Mouse (Mus musculus): ENCODE measurements around the gene Lpp.

The Lpp gene

DNA sequence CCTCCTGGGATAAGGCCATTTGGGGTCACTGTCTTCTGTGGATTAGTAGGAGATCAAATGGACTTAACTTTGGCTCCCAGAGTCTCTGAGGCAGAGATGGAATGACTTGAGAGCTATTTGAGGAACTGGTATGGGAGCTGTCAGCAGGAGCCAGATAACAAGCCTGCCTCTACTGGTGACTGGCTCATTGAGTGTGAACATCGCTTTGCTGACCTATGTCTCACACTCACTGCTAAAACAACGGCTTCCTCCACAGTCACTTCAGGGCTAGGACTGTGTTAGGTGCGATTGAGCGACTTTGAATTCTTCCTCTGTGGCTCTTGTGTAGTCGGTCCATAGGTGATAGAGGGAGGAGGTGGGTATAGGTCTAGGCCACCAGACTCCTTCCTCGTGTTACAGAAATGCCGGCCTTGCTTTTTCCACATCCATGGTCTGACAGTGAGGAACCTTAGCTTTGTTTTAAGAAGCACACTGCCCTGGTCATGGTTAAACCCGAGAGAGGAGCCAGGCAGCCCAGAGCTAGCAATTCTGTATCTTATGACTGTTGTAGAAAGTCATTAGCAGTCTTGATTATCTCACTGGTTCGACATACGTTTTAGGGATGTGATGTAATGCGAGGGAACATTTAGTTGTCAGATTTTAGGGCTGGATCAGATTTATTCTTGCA, 108.5 kb downstream of the Lpp start:
- no peak for DNase-seq (ENCODE audit: low spot score)

DNA sequence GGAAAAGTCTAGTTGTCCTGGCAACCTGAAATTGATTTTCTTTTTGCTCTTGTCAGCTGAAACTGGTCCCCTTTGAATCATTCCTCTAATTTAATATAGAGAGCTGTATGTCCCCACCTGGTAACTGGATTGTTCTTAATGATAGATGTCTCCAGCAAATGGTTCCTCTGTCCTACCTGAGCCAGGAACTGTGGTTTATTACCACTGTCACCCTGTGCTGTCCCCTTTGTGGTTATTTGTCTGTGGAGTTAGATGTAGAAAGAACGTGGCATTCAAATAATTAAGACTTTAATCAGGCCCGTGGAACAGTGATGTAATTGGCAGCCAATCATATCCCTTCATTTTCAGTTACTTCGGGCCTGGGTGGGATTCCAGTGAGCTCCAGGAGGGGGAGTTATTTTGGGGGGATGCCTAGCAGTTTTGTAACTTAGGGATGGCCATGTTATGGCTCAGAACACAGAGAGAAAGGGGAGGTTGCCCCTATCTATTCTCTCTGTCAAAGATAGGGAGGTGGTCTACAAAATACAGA, 109.1 kb downstream of the Lpp start:
- DNase-seq (ENCODE audit: low spot score) = no peak

DNA sequence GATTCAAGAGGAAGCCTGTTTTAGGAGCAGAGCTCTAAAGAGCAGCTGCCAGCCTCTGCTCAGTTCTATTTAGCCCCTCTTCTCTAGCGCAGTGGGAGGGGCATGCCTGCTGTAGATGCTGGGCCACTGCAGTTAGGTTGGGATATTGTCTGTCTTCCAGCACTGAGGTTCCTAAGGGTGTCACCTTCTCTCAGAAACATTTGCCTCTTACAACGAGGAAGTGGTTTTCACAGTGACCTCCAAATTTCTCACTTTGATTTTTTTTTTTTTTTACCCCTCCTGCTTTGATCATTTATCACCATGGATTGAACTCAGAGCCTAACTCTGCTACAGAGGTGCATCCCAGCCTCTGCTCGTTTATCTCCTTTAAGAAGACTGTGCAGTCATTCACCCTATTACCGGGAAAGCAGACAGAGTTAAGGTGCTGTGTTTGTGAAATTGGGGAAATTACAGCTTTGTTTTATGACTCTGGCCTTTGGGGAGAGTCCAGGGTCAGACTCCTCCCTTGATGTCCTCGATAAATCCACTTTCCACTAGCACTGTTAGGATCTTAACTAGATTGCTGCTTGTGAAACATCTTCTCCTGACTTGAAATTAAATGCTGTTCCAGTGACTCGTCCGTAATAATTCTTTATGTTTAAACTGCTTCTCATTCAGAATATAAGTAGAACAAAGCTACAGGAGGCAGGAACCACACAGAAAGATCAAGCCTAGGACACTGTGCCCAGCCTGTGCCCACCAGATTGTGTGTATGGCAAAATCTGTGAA, 111.7 kb downstream of the Lpp start:
- DNase-seq (ENCODE audit: low spot score) = no peak

DNA sequence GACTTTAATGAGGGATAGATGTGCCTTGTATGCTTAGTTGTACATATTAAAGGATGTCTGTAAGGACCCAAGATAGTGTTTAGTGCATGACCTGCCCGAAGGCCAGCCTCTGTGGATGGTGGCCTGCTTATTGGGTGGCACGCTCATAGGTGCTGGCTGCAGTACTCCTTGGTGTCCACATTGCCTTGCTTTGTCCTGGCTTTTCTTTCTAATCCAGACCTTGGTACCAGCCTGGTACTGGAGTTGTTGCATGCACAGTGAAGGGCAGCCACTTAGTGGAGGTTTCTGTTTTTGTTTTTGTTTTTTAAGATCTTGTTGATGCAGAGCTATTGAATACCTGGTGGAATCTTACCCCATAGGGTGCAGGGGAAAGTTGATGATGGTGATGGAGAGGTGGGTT, 112.9 kb downstream of the Lpp start:
- no peak for DNase-seq (ENCODE audit: low spot score)

DNA sequence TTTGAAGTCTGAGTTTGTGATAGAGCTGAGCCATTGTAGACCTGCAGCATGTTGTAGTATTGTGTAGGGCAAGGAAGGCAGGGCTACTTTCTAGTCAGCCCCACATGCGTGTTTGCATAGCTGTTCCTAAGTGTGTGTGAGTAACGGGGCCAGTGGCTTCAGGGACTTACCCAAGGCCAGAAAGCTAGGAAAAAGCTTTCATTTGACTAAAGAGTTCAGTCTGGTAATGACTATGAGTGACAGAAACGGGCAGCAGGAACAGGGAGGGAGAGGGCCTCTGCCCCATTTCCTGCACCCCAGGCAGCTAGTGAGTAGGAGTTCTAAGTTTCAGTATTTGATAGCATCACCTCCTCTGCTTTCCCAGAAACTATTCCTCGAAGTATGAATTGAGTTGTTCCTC, 113.4 kb downstream of the Lpp start:
- DNase-seq (ENCODE audit: low spot score) = no peak

DNA sequence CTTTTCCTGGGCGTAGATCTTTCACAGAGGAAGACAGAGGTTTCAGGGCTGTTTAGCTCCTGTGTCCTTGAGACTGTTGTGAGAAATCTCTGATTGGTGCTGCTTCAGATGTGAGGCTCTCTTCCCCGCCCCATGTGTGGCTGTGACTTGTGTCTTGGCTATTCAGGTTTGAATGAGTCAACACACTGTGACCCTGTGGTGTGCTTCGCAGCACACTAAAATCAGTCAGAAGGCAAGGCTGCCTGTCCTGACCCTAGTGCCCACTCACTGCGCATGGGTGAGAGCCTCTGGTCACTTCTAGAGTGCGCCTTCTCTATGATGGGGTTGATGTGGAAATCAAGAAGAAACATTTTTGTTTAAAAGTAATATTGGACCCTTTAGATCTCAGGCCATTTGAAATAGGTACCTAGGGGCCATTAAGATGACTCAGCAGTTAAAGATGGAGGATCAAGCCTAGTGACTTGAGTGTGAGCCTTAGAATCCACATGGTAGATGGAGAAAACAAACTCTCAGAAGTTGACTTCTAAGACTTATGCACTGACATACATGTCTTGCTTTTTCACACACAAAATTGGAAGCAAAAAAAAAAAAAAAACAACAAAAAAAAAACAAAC, 114.7 kb downstream of the Lpp start:
- no peak for DNase-seq (ENCODE audit: low spot score)

DNA sequence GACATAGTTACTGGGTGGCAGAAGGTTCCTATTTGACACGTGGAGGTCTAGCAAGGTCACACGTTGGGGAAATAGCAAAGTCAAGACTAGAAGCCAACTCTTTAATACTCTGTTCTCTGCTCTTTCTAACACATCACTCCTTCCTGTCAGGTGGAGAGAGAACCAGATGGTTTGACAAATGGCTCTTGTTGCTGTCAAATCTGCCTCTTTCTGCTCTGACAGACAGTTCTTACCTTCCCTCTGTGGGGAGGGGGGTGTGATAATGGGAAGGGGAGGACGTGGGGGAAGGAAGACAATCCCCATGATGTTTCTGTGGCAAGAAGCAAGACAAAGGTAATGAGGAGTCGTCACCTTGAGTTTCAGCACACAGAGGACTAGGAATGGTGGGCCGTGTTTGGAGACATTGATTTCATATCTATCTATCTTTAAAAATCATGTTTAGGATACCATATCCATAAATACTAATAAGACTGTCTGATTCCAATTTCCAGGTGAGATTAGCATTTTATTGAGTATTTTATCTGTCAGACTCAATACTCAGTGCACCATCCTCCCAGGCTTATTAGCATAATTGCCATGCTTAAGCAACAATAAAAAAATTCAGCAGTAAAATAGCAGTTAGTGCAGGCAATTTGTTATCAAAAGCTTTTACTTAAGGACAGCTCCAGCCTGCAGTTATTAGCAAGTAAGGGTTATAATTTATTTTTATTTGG, 115.9 kb downstream of the Lpp start:
- DNase-seq (ENCODE audit: low spot score) = no peak

DNA sequence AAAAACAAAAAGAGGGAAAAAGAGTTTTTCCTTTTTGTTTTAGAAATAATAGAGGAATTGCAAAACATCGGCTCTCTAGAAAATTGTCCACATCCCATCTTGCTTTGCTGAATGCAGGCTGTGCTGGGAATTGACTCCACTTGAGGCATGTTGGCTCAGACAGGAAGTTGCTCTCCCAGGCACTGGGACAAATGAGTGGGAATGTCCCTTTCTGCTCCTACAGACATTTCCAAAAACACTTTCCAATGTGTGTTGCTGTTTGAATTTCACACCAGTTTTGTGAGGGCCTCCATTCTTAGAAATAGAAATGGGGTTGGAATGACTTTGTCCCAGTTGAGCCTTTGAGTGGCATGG, 116.5 kb downstream of the Lpp start:
- no peak for DNase-seq (ENCODE audit: low spot score)

DNA sequence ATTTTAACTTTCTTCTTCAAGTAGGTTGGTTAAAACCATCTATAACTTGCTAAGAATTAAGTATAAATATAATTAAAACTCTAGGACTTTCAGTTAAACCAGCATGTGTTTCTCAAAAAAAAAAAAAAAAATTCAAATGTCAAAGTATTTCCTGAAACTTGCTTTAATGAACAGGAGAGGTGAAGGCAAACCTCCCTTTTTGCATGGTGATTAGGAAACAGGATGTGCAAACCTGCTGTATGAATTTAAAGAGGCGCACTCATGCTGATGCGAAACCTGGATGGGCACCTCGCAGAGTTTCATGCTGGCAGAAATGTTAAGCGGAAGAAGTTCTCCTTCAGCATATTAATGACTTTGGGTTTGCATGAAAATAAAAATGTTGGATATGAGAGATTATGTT, 119.9 kb downstream of the Lpp start:
- no peak for DNase-seq (ENCODE audit: low spot score)

DNA sequence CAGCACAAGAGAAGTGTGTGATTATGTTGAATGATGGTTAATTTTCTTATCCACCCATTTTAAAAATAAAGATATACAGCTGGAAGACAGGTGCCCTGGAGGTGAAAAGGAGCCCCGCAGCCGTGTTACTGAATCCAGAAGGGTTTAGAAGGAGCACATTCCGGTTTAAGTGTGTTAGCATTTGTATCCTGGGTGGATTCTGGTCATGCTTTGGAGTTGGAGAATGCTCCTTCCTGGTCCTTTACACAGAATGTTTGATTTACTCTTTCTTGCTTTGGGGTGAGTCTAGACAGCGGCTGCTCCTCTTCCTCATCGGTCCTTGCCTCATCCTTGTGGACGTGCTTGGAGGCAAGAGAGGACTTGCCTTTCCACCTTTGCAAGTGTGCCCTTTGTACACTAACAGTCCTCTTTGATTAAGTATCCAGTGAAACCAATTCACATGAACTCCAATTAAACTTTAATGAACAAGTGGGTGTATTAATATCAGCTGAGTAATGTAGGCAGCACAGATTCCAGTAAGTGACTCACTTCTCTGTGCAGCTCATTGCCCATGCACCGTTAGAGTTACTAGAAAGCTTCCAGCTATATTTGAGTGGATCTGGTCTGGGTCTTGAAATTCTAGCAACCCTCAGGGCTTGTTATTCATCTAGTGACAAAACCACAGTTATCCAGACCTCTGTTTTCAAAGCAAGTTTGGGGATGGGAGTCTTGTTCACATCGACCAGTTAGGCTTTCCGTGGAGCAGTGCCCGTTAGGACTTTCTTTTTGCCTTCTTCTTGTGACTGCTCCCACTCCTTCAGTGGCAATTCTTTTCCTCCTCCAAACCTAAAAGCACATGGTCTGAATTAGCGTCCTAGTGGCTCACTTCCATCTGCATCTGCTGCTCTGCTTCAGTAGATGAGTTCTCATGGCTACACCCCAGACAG, 121.8 kb downstream of the Lpp start:
- no peak for DNase-seq (ENCODE audit: low spot score)

DNA sequence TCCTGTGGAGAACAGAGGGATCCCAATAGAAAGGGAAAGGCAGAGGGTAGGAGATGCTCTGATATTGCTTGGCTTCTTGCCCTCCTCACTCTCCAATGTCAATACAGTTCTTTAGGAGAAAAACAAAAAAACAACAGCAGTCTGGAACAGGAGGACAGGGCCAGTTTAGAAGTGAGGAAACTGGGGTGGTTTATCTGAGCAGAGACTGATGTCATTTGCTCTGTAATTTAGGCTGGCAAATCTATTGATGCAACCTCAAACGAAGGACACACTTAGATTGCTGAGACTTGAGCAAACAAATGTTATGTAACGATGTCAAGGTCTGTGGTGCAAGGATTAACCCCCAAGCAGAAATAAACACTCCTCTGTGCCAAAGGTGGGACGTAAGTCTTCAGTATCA, 123.7 kb downstream of the Lpp start:
- DNase-seq (ENCODE audit: low spot score) = no peak

DNA sequence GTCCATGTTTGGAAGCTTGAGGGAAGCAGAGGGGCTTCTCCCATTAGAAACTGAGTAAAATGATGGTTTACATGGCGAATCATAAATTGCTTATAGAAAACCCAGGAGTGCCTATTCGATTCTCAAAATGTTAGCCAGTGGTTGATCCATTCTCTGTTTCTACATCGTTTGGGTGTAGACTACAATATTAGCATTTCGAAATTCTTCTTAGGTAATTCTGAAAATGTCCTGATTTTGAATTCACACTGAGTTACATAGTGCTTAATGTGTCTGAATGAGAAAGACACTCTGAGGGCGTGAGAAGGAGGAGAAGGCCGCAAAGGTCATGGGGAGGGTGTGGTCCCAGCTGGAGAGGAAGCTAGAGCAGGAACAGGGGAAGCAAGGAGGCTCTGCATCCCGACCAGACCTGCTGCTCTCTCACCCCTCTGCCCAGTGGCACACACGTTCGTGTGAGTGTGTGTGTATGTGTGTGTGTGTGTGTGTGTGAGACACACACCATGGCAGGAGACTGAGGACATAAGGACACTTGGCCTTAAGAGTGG, 124.3 kb downstream of the Lpp start:
- DNase-seq (ENCODE audit: low spot score) = no peak

DNA sequence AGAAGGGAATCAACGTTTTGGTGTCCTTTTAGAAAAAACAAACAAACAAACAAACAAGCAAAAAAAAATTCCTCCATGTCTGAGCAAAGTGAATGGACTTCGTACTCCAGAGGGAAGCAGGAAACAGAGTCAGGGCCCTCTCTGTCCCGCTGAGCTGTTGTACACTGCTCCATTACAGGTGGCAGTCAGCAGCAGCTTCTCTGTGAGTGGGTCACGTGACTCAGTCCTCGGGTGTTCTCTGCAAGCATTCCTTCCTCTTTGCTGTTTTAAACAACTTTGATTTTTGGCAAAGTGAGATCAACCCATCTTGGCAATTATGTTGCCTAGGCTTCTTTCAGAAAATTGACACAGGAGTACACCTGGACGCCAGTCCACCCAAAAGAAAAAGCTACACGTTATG, 125.5 kb downstream of the Lpp start:
- no peak for DNase-seq (ENCODE audit: low spot score)

DNA sequence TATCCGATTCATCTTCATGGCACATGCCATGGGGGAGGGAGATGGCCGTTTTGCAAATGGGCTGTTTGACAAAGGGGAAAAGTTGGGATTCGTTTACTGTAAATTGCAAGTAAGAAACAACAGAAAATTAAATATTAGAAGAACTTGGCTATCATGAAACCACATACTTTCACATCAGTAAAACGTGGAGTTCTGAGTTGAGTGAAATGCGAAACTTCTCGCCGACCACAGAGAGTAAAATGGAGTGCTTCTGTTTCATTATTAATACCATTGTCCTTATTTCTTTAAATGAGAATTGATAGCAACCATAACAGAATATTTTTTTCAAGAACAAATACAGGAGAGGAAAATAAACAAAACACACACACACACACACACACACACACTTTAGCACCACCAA, 133.9 kb downstream of the Lpp start:
- no peak for DNase-seq (ENCODE audit: low spot score)

DNA sequence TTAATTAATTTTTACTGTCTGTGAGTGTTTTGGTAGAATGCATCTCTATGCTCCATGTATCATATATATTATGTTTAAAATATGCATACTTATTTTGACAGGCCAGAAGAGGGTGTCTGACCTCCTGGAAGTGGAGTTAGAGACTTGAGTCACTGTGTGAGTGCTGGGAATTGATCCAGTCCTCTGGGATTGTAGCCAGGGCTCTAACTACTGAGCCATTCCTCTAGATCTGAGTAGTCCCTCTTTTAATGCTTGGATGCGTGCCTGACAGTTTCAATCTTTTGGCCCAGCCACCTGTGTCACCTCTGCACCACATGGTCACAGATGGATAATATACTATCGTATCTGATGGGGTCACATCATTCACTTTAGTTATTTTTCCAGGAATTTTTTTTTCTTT, 138.4 kb downstream of the Lpp start:
- no peak for DNase-seq (ENCODE audit: low spot score)

DNA sequence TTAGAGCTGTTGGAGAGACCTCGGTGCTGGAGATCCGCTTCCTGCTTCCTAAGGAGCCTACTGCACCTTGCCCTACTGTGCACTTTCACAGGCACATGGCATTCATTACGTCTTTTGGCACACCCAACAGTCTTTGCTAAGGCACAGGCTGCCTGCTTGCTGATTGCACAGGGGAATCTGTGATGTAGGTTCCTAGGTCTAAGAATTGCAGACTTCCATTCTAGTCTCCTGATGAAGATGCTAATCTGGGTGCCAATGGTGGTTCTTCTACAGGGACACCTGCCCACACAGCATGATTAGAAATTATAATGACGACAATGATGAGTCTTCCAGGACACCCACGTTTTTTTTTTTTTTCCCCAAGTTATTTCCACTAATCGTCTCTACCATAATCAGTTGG, 141.9 kb downstream of the Lpp start:
- DNase-seq (ENCODE audit: low spot score) = no peak

DNA sequence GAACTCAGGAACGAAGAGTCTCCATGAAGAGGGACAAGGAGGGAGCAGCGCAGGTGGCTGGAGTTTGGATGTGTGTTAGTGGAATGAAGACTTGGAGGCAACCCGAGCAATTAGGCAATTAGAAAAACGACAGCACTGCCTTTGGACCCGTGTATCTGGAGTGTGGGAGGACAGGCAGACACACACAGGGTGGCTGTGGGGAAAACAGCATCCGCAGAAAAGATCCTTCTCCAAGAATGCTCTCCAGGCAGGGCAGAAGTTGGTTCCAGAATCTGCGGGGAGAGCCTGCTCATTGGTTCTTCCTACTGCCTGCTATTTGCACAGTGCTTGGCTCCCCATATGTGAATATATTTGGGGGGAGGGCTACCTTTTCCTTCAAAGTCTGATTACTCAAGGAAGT, 143.0 kb downstream of the Lpp start:
- peak; percentile 47 for DNase-seq (ENCODE audit: low spot score)

DNA sequence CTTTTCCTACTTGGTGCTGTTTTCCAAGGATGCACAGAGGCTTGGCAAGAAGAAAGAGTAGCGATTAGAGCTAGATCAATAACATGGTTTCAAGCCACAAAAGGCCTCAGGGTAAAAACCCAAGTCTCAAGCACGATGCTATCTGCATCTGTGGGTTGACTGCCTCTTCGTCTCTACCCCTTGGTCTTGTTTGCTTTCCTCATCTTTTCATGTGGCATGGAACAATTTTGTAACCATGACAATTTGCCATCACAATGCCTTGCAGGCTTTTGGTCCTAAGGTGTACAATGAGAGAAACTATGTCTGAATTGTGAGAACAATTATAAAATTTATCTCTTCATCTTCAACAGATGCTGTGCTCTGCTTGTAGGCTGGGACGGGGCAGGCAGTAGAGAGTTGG, 145.7 kb downstream of the Lpp start:
- DNase-seq (ENCODE audit: low spot score) = no peak

DNA sequence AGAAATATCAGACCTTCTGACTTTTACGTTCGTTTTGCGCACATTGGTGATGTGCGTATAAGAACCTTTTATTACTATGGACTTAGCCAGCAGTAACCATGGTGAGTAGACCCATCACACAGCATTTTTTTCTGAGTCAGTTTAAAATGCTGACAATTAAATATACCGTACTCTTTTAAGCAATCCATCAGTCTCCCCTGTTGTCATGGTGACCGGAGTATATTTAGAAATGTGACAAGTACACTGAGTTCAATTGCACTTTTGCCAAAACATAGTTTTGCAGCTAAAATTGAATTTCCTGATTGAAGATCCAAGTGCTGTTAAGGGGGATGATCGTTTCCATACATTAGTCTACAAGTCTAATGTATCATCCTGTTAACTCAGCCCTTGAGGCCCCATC, 149.6 kb downstream of the Lpp start:
- peak; percentile 49 for DNase-seq (ENCODE audit: low spot score)

DNA sequence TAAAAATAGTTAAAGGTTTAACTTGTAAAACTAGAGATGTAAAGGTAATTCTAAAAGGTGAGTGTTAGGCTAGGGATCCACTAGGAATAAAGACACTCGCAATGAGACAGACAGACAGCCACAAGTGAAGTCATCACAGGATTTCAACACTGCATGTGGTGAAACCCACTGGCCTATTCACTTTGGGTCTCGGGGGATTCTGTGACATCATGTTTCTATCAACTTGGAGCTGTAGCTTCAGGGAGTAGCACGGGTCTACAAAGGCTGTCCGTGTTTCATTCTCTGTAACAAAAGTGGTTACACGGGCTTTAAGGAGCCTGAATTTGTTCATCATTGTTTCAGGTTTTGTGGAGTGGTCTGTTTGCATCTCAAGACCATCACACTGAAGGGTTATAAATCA, 152.1 kb downstream of the Lpp start:
- no peak for DNase-seq (ENCODE audit: low spot score)

DNA sequence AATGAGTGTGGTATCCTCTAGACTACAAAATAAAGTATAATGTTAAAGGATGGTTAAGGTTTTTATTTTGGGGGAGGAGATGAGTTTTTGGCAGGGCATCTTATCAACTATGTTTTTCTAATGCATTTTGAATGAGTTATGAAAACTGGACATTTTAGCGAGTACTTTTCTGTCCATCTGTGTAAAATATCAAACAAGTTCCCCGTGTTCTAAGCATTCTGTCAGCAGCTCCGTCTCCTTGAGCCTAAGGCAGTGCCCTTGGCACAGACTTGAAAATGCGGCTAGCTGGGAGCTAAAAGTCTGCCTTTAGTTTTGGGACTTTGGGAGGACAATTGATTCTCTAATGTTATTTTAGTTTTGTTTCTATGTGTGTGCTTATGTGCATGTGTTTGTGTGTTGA, 165.2 kb downstream of the Lpp start:
- DNase-seq (ENCODE audit: low spot score) = no peak
